Mouse (Mus musculus) heart, postnatal 36 days (tissue): ENCODE data around the gene Gm8773. TPM values are rescaled to one million over a fixed set of nuclear protein-coding genes. Genes with fewer than 3 reads are reported as not detected.

Experiments
- DNase-seq, 2 experiments: peaks; one replicate each; pipeline ENCODE4 v3.0.0; 2021 to 2022
- intact Hi-C: fragments of 180-260 bp; cut with DNase I; formaldehyde crosslinking; loops from one replicate; pipeline ENCODE4 v1.15.1; 2025
- total RNA-seq, 2 experiments: library from RNA; stranded (reverse); gene quantifications; 2 replicates each; pipeline ENCODE4 v1.2.3; 2021

Gm8773 gene
- total RNA-seq: not detected

DNA sequence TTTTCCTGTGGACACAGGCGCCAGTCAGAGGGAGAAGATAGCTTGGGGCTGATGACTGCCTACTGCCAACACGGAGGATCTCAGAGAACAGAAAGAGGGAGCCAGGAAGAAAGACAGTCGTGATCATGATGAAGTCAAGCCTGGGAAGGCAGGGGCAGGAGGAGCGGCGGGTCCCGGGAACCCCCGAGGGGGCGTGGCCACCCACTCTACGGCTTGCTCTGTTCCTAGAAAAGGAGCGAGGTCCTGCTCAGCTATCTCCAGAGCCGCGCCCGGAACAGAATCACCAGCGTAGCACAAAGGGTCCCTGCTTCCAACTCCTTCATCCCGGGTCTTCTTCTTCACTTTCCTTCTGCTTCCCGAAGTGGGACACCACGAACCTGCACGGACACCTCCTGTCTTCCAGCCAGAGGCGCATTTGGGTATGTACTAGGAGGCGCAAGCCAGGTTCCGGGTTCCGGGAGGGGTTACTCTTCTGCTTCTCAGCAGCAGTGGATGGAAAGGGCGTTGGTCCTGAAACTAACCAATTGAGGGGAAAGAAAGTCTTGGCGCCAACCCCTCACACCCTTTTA, at the start of gene Gm8773:
Gene Gm8773 (plus strand): TSS at position 51 of the 569 bp plus-strand sequence.
- DNase-seq: peak; percentile 3 to 5
- intact Hi-C loops: no loop called here

DNA sequence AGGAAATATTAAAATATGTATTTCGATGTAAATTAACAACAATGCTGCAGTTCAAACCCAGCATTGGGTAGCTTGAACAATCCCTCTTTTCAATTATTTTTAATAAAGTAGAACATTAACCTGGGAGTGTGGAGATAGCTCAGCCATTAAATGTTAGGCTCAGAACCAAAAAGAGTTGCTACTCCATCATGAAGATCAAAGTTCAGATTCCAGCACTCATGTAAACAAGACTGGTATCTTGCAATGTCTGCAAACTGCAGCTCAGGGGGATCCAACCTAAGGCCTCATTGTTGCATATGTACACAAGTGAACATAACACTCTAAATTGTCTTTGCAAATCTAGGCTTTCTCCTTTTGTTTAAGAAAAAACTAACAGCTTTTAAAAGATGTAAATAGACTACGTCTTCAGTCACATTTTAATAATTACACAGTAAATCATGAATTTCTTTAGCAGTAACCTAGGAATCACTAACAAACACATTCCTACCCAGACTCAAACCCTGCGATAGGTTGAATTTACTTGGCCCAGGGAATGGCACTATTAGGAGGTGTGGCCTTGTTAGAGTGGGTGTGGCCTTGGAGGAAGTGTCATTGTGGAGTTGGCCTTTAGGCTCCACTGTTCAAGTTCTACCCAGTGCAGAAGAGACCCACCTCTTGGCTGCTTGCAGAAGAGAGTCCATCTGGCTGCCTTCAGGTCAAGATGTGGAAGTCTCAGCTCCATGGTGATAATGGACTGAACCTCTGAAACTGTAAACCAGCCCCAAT, 39.8 kb upstream of the Gm8773 start:
- intact Hi-C loops: no loop called here
- no peak for DNase-seq

DNA sequence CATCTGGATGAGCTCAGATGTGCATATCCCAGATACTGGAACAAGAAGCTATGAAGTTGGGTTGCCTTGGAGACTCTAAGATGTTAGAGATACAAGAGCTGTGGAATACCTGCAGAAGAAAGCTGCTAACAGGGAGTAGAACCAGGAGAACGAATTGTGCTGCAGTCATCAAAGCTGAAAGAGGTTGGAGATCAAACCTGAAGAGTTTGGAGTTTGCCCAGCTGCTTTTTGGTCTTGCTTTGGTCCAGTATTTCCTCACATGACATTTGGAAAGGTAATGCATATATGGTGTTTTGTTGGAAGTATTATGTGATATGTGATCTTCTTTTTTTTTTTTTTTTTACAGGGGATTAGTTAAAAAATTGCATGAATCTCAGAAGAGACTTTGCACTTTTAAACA, 37.5 kb upstream of the Gm8773 start:
- DNase-seq: no peak
- intact Hi-C loops: no loop called here

DNA sequence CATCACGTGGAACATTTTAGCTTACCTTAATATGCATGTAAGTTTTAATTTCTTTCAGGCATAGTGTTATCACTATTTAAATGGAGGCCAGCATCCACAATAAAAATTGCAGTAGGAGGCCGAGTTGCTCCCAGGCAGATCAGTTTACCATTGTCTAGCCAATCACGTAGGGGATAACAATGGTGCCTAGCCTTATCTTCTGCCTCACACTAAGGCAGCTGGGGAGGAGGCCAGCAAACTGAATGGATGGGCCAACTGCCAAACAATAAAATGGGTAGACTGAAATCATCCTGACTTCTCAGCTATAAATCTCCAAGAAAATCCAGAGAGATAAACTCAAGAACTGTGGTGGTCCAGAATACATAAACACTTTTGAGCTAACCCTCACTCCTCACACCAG, 33.8 kb upstream of the Gm8773 start:
- intact Hi-C loops: no loop called here
- DNase-seq: no peak

DNA sequence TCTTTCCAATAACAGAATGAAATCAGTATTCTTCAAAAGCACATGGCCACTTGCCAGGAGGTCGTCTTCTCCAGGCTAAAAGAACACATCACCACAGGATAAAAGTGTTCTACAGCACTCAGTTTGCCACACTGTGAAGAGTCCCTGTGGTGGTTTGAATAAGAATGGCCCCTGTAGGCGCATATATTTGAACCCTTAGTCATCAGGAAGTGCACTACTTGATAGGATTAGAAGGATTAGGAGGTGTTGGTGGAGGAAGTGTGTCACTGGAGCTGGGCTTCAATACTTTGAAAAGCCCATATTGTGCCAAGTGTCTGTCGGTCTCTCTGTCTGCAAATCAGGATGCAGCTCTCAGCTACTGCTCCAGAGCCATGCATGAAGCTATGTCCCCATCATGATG, 33.2 kb upstream of the Gm8773 start:
- DNase-seq: no peak
- intact Hi-C loops: no loop called here

DNA sequence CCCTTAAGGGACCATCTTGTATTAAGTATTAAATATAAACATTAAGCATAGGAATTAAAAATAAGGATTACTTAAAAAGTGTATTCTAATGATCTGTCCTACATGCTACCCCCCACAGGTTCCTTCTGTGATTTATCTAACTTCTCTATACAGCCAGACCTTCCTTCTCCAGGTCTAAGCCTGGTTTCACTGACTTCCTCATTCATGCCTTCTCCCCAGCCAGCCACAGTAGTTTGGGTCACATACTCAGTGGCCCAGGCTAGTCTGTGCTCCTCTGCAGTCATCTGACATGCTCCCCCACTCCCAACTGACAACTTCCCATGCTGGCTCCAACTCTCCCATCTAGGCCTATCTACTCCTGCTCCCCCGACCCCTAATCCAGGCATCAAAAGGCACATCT, 22.5 kb upstream of the Gm8773 start:
- no peak for DNase-seq
- intact Hi-C loops: no loop called here

DNA sequence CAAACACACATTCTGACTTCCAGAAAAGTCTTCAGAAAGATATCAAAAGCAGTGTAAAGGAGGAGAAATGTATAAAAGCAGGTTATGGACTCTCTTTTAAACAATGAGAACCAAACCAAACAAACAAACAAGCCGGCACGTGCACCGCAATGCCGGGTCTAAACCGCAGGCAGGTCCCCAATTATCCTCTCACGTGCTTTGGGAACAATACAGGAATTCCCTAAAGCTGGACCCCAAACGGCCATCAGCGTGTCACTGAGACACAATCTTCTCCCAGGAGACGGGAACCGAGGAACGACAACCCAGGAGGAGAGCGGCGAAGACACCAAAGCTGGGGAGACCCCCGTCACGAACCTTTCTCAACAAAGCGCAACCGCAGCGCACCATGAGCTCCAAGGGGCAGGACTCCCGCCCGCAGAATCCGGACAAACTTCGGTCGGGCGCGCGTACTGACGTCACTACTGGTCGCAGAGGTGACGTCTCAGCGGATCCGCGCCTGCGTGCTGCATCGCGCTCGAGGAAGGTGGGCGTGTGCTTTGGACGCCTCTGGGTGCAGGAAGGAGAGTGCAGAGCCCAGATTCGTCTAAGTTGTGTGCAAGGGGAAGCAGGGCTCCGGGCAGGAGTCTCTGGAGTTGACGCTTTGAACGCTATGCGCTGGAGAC, 14.4 kb upstream of the Gm8773 start, which contains the start of gene Gtpbp10:
Gene Gtpbp10 (minus strand): TSS at position 460 of the 662 bp plus-strand sequence.
- peak; percentile 93 to 96 for DNase-seq
- intact Hi-C loops: loop anchor here (2.0 kb wide), 1 partner anchor 44 kb away; the partner anchor contains the start of gene Cldn12

DNA sequence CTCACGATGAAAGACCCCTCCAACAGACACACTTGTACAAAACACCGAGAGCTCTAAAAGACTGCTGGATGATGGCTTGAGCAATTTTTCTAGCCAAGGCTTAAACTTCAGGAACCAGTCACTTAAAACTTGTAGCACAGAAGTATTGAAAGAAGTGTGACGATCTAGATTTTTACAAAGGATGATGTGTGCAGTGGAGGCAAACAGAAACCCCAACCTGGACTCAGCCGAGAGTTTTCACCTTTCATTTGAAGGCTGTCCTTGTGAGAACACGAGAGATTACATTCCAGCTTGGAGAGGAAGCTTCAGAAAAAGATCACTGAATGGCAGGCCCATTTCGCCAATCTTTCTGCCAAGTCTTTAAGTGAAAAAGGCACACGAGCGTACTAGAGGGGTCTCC, 13.8 kb upstream of the Gm8773 start:
- intact Hi-C loops: loop anchor here (2.0 kb wide), 1 partner anchor 45 kb away; the partner anchor contains the start of gene Cldn12
- no peak for DNase-seq

DNA sequence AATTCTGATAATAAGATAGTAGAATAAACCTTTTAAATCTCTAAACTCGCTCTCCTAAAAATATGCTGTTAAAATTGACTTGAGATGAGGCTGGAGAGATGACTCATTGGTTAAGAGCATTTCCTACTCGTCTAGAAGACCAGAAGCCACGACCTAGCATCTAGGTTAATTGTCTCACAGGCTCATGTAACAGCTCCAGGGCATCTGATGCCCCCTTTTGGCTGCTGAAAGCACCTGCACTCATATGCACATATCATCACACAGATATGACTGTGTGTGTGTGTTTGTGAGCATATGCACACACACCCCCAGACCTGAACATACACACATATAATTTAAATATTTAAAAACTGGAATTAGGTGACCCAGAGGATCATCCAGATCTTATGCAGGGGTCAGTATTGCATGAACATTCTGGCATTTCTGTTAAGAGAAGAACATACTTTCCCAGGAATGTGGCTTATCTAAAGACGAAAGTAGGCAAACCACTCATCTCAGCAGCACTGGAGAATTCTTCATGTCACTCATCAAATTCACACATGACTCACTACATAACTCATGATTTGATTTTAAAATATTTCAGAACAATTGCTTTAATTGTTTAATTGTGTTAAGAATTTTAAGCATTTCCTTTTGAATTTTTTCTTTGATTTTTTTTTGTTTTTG, 12.4 kb upstream of the Gm8773 start:
- DNase-seq: no peak
- intact Hi-C loops: no loop called here

DNA sequence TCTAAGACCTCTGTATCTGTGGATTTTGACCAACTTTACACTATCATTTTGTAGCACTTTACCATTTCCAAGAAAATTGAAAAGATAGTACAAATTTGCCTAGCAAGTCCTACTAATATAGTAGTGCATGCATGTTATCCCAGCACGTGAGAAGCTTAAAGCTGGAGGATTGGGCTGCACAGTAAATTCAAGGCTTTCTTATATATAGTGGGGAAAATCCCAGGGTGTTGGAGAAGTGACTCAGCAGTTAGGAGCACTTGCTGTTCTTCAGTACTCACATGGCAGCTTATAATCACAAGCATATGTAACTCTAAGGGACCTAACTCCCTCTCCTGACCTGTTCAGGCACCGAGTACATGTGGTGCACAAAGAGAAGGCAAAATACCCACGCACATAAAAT, 11.2 kb upstream of the Gm8773 start:
- intact Hi-C loops: no loop called here
- no peak for DNase-seq

DNA sequence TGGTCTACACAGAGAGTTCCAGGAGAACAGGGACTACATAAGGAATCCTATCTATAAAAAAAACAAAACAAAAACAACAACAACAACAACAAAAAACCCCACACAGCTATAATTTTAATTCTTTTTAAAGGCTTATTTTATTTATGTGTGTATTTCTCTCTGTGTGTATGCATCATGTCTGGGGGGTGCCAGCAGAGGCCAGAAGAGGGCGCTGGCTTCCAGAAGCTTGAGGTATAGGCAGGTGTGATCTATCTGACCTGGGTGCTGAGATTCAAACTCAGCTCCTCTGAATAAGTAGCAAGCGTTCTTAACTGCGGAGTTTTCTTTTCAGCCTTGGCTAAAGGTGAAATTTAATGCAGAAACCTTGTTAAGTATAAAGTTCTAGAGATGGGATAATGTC, 14.1 kb downstream of the Gm8773 start:
- intact Hi-C loops: no loop called here

DNA sequence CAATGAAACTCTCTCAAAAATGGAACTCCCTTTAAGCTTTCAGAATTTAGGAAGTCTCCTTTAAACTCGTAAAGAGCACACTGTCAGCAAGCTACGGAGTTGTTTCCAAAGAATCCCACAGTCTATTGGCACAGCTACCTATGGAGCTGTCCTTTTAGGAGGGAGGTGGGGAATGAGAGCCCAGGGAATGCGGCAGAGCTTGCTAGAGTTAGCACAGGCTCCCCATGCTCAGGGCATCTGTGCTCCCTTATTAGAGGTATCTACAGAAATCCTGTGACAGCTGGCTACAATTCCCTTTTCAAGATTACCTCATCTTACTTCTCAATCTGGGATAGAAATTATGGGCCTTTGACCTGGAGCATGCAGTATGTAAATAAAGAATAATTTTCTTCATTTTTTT, 36.9 kb downstream of the Gm8773 start:
- DNase-seq: no peak
- intact Hi-C loops: no loop called here

More for the DNA sequence above, 14.1 kb downstream of the Gm8773 start:
- no peak for DNase-seq

DNA sequence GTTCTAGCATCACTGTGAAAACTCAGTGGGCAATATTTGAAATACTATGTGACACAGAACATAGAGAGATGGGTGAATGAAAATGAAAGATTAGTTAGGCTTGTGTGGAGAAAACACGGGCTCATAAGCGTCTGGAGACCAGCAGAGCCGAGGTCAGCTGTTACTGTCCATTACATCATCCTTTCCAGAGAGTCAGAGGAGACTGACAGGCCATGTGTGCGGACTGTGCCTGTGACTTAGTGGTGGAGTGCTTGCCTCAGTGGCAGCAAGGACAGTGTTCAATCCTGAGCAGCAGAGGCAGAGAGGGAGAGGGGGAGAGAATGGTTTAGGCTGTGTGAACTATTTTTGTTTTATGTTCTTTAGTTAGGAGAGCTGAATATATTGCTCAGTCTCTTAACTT, 44.7 kb downstream of the Gm8773 start:
- intact Hi-C loops: no loop called here

DNA sequence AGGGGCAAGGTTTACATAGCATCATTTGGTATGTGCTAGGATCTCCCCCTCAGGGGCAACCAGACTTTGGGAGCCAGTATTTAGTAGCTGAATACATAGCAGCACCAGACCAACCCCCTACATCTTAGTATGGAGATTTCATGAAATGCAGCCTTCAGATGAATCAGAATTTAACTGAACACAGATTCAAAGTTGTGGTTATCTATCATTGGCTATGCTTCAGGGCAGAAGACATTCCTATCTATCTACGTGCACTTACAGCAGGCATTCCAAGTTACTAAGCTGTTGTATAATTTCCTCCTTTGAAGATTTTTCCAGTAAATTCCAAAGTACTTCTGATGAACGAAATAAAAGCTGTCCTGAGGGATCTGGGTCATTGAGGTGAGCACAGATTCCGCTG, 51.9 kb downstream of the Gm8773 start:
- intact Hi-C loops: no loop called here
- DNase-seq: no peak

More for the DNA sequence above, 44.7 kb downstream of the Gm8773 start:
- DNase-seq: no peak

Other genes with a start within 250 kb of the Gm8773 start
- 10 to 100 TPM in 1 of 2 experiments, 1 to 10 TPM in 1; 8.6 to 10.6 TPM for gene Cdk14, start 153.5 kb upstream of the Gm8773 start, total RNA-seq
- not detected for gene 1700015F17Rik, start 94.7 kb upstream of the Gm8773 start, total RNA-seq
- 10 to 100 TPM; 19.0 to 23.5 TPM for gene Cldn12, start 58.8 kb upstream of the Gm8773 start, total RNA-seq
- 10 to 100 TPM; 10.6 to 10.9 TPM for gene Gtpbp10, start 14.3 kb upstream of the Gm8773 start, total RNA-seq
- gene Cfap69, start 90.4 kb downstream of the Gm8773 start, total RNA-seq: under 1 TPM; 0.28 to 0.73 TPM
- under 1 TPM; 0.60 to 0.72 TPM for gene Steap2, start 120.8 kb downstream of the Gm8773 start, total RNA-seq
- gene Steap1, start 175.5 kb downstream of the Gm8773 start, total RNA-seq: under 1 TPM in 1 of 2 experiments, not detected in 1; 0.22 TPM